Mouse (Mus musculus) midbrain, embryonic 14.5 days (tissue): ENCODE measurements at regions not wholly inside any gene's neighbourhood (a gene's known extent, or its start where the extent isn't known, plus 50 kb on each side); places are given as distances from the start of the nearest gene placed in this dataset.

Source experiments
- ATAC-seq: fragments of 200-750 bp; cut with Nextera tagmentation; 2 replicates; pipeline ENCODE4 v1.8.0; 2017; ENCODE audit warnings: moderate number of reproducible peaks, moderate library complexity; ENCODE audit not compliant: low FRiP score, low TSS enrichment
- DNase-seq: peaks from one replicate; pipeline ENCODE4 v3.0.0-alpha.2; 2015
- H3K27ac ChIP-seq: fragments of 300-500 bp; sonication (generic); replicated peaks from 2 replicates; pipeline ENCODE4 v1.5.1; 2014; ENCODE audit warnings: mild to moderate bottlenecking, low read depth, low read length, moderate library complexity
- H3K27me3 ChIP-seq: fragments of 300-500 bp; sonication (generic); 2 replicates; pipeline ENCODE4 v1.6.1; 2014; ENCODE audit warnings: low read length, control low read depth, mixed read lengths; ENCODE audit not compliant: control insufficient read depth, insufficient read depth
- H3K36me3 ChIP-seq: fragments of 300-500 bp; sonication (generic); 2 replicates; pipeline ENCODE4 v1.6.1; 2014; ENCODE audit warnings: low read length, control low read depth; ENCODE audit not compliant: control insufficient read depth, insufficient read depth
- H3K4me1 ChIP-seq: fragments of 300-500 bp; sonication (generic); 2 replicates; pipeline ENCODE4 v1.6.1; 2014; ENCODE audit warnings: mild to moderate bottlenecking, antibody characterized with exemption, low read length, control low read depth; ENCODE audit not compliant: control insufficient read depth, insufficient read depth
- H3K4me2 ChIP-seq: fragments of 300-500 bp; sonication (generic); 2 replicates; pipeline ENCODE4 v1.6.1; 2014; ENCODE audit warnings: mild to moderate bottlenecking, low read length, moderate library complexity
- H3K4me3 ChIP-seq: fragments of 300-500 bp; sonication (generic); replicated peaks from 2 replicates; pipeline ENCODE4 v1.5.1; 2014; ENCODE audit warnings: low read depth, low read length
- H3K9ac ChIP-seq: fragments of 300-500 bp; sonication (generic); replicated peaks from 2 replicates; pipeline ENCODE4 v1.6.1; 2014; ENCODE audit warnings: mild to moderate bottlenecking, low read length, moderate library complexity
- H3K9me3 ChIP-seq: fragments of 300-500 bp; sonication (generic); 2 replicates; pipeline ENCODE4 v1.6.1; 2016; ENCODE audit warnings: low read length, control low read depth, mixed read lengths; ENCODE audit not compliant: control insufficient read depth
- WGBS: fragments of 180-500 bp; shearing (Covaris S2); extraction: QIAGEN DNeasy Blood & Tissue Kit; methylation state at CpG from one replicate; pipeline ENCODE4 v1.1.7; 2014; 5-methylcytosine and 5-hydroxymethylcytosine counted together

- Histone ChIP-seq H3K36me3 (no peaks in the 10 kb centered on the region), H3K9me3 (no peaks in the 10 kb centered on the region), H3K4me1 (peaks cover 16% of the 10 kb centered on the region), H3K4me3 (no peak overlapping the region), H3K27ac (no peak overlapping the region), H3K27me3 (no peaks in the 10 kb centered on the region), H3K4me2 (no peak overlapping the region), H3K9ac (no peak overlapping the region)
- no peak for ATAC-seq
- 56% methylated on average over 8 of the region's 8 CpGs for WGBS
- DNase-seq: no peak
Measured at GRCm38 (mm10) chr4:125318293-125318692, 172.2 kb upstream of the Grik3 start.

GRCm38 (mm10) chr4:125316876-125317275, 173.6 kb upstream of the Grik3 start:
- Histone ChIP-seq H3K4me3 (no peak overlapping the region), H3K36me3 (no peaks in the 10 kb centered on the region), H3K27ac (no peak overlapping the region), H3K9ac (no peak overlapping the region), H3K4me1 (peaks cover 19% of the 10 kb centered on the region), H3K9me3 (no peaks in the 10 kb centered on the region), H3K4me2 (no peak overlapping the region), H3K27me3 (no peaks in the 10 kb centered on the region)
- DNase-seq (no peak), ATAC-seq (no peak)
- WGBS: 82% methylated on average over 3 of the region's 3 CpGs

GRCm38 (mm10) chr4:125315818-125316217, 174.7 kb upstream of the Grik3 start:
- Histone ChIP-seq H3K4me2 (no peak overlapping the region), H3K4me1 (peaks cover 19% of the 10 kb centered on the region), H3K9ac (no peak overlapping the region), H3K4me3 (no peak overlapping the region), H3K27ac (no peak overlapping the region), H3K27me3 (no peaks in the 10 kb centered on the region), H3K9me3 (no peaks in the 10 kb centered on the region), H3K36me3 (no peaks in the 10 kb centered on the region)
- peak; percentile 62 for DNase-seq
- ATAC-seq: peak; percentile 46
- 35% methylated on average over 6 of the region's 6 CpGs for WGBS

- Histone ChIP-seq H3K9ac (no peak overlapping the region), H3K9me3 (no peaks in the 10 kb centered on the region), H3K36me3 (no peaks in the 10 kb centered on the region), H3K4me2 (no peak overlapping the region), H3K27ac (no peak overlapping the region), H3K27me3 (no peaks in the 10 kb centered on the region), H3K4me3 (no peak overlapping the region), H3K4me1 (peaks cover 19% of the 10 kb centered on the region)
- DNase-seq (no peak), ATAC-seq (no peak)
- 77% methylated on average over 3 of the region's 3 CpGs for WGBS
Measured at GRCm38 (mm10) chr4:125313892-125314291, 176.6 kb upstream of the Grik3 start.

GRCm38 (mm10) chr4:125313252-125313651, 177.2 kb upstream of the Grik3 start:
- 2% methylated on average over 11 of the region's 11 CpGs for WGBS
- H3K9ac ChIP-seq: no peak overlapping the region
- DNase-seq: no peak

GRCm38 (mm10) chr4:125308171-125308570, 180.5 kb upstream of the Zc3h12a start:
- Histone ChIP-seq H3K4me3 (no peak overlapping the region), H3K36me3 (no peaks in the 10 kb centered on the region), H3K27ac (no peak overlapping the region), H3K9me3 (no peaks in the 10 kb centered on the region), H3K4me2 (no peak overlapping the region), H3K9ac (no peak overlapping the region), H3K27me3 (no peaks in the 10 kb centered on the region; the same call in 1 of the 2 replicates), H3K4me1 (peaks cover 8% of the 10 kb centered on the region)
- WGBS: 54% methylated on average over 8 of the region's 8 CpGs
- DNase-seq (peak; percentile 44), ATAC-seq (no peak)

More at GRCm38 (mm10) chr4:125313252-125313651, 177.2 kb upstream of the Grik3 start:
- peaks cover 20% of the 10 kb centered on the region for H3K4me1 ChIP-seq
- H3K4me3 ChIP-seq: no peak overlapping the region
- no peak for ATAC-seq
- H3K27me3 ChIP-seq: no peaks in the 10 kb centered on the region
- no peaks in the 10 kb centered on the region for H3K9me3 ChIP-seq
- H3K36me3 ChIP-seq: no peaks in the 10 kb centered on the region
- no peak overlapping the region for H3K4me2 ChIP-seq
- no peak overlapping the region for H3K27ac ChIP-seq

- 78% methylated on average over 6 of the region's 6 CpGs for WGBS
- Histone ChIP-seq H3K4me1 (peaks cover 10% of the 10 kb centered on the region), H3K4me3 (no peak overlapping the region), H3K4me2 (no peak overlapping the region), H3K9ac (no peak overlapping the region), H3K9me3 (no peaks in the 10 kb centered on the region), H3K36me3 (no peaks in the 10 kb centered on the region), H3K27me3 (no peaks in the 10 kb centered on the region; the same call in 1 of the 2 replicates), H3K27ac (no peak overlapping the region)
- ATAC-seq (no peak), DNase-seq (no peak)
Measured at GRCm38 (mm10) chr4:125305766-125306165, 178.1 kb upstream of the Zc3h12a start.

- H3K27me3 ChIP-seq: no peaks in the 10 kb centered on the region; the same call in 1 of the 2 replicates
- H3K36me3 ChIP-seq: no peaks in the 10 kb centered on the region
- H3K4me1 ChIP-seq: peaks cover 5% of the 10 kb centered on the region; the same call in 1 of the 2 replicates
- H3K27ac ChIP-seq: no peak overlapping the region
- no peaks in the 10 kb centered on the region for H3K9me3 ChIP-seq
- no peak overlapping the region for H3K4me2 ChIP-seq
- H3K4me3 ChIP-seq: no peak overlapping the region
- H3K9ac ChIP-seq: no peak overlapping the region
- DNase-seq: no peak
- no peak for ATAC-seq
- WGBS: 71% methylated on average over 7 of the region's 7 CpGs
Measured at GRCm38 (mm10) chr4:125302660-125303059, 175.0 kb upstream of the Zc3h12a start.
